Mouse (Mus musculus) lung, postnatal 36 days (tissue): Measurements from ENCODE around the gene Trim24.
"Not testable (repeated sequence)": the region's sequence is repeated elsewhere in the genome, so short reads cannot be mapped to it uniquely, and the experiment has no call there.

Experiments
- DNase-seq: peaks from one replicate; pipeline ENCODE4 v3.0.0; 2022; ENCODE audit warnings: mixed read lengths

Gene Trim24

GRCm38 (mm10) chr6:37870245-37871136 is at the start of gene Trim24:
TSS of gene Trim24 (plus strand) at chr6:37870811.
- DNase-seq = peak; percentile 97

- DNase-seq = no peak
Measured at GRCm38 (mm10) chr6:37821531-37822051, 49.0 kb upstream of the Trim24 start.

GRCm38 (mm10) chr6:37822390-37822789 is 48.2 kb upstream of the Trim24 start:
- DNase-seq = peak; percentile 60

- no peak for DNase-seq
Measured at GRCm38 (mm10) chr6:37823731-37824130, 46.9 kb upstream of the Trim24 start.

- DNase-seq = not testable (repeated sequence)
Measured at GRCm38 (mm10) chr6:37825331-37826115, 45.1 kb upstream of the Trim24 start.

- DNase-seq = no peak
Measured at GRCm38 (mm10) chr6:37828955-37829354, 41.7 kb upstream of the Trim24 start.

- no peak for DNase-seq
Measured at GRCm38 (mm10) chr6:37829631-37830030, 41.0 kb upstream of the Trim24 start.

- no peak for DNase-seq
Measured at GRCm38 (mm10) chr6:37833691-37834090, 36.9 kb upstream of the Trim24 start.

- DNase-seq = not testable (repeated sequence)
Measured at GRCm38 (mm10) chr6:37836951-37837565, 33.6 kb upstream of the Trim24 start.

- no peak for DNase-seq
Measured at GRCm38 (mm10) chr6:37842779-37843605, 27.6 kb upstream of the Trim24 start.

- DNase-seq = no peak
Measured at GRCm38 (mm10) chr6:37843647-37844273, 26.9 kb upstream of the Trim24 start.

- not testable (repeated sequence) for DNase-seq
Measured at GRCm38 (mm10) chr6:37844947-37845346, 25.7 kb upstream of the Trim24 start.

- not testable (repeated sequence) for DNase-seq
Measured at GRCm38 (mm10) chr6:37847531-37847930, 23.1 kb upstream of the Trim24 start.

GRCm38 (mm10) chr6:37851352-37851751 is 19.3 kb upstream of the Trim24 start:
- no peak for DNase-seq

- DNase-seq = no peak
Measured at GRCm38 (mm10) chr6:37853289-37853688, 17.3 kb upstream of the Trim24 start.

- no peak for DNase-seq
Measured at GRCm38 (mm10) chr6:37855384-37855783, 15.2 kb upstream of the Trim24 start.

GRCm38 (mm10) chr6:37856300-37856699 is 14.3 kb upstream of the Trim24 start:
- not testable (repeated sequence) for DNase-seq

- no peak for DNase-seq
Measured at GRCm38 (mm10) chr6:37857196-37857874, 13.3 kb upstream of the Trim24 start.

- no peak for DNase-seq
Measured at GRCm38 (mm10) chr6:37858126-37858525, 12.5 kb upstream of the Trim24 start.

- no peak for DNase-seq
Measured at GRCm38 (mm10) chr6:37862893-37863292, 7.7 kb upstream of the Trim24 start.
